Mouse (Mus musculus) forebrain, postnatal 0 days (tissue): Measurements from ENCODE around the gene Zdhhc7. TPM values are rescaled to one million over a fixed set of nuclear protein-coding genes. Genes with fewer than 3 reads are reported as not detected.

ENCODE experiments used
- ATAC-seq: fragments of 200-750 bp; cut with Nextera tagmentation; 2 replicates; pipeline ENCODE4 v1.8.0; 2017; ENCODE audit warnings: mild to moderate bottlenecking, moderate library complexity
- DNase-seq: peaks from one replicate; pipeline ENCODE4 v3.0.0-alpha.2; 2015
- H3K27ac ChIP-seq: fragments of 300-500 bp; sonication (generic); 2 replicates; pipeline ENCODE4 v1.5.1; 2014; ENCODE audit warnings: low read depth, mild to moderate bottlenecking, antibody characterized with exemption, low read length, moderate library complexity, mixed read lengths
- H3K27me3 ChIP-seq: fragments of 300-500 bp; sonication (generic); 2 replicates; pipeline ENCODE4 v1.6.1; 2014; ENCODE audit warnings: mild to moderate bottlenecking, low read length, mixed read lengths; ENCODE audit not compliant: insufficient read depth
- H3K36me3 ChIP-seq: fragments of 300-500 bp; sonication (generic); 2 replicates; pipeline ENCODE4 v1.6.1; 2014; ENCODE audit warnings: mild to moderate bottlenecking, moderate library complexity; ENCODE audit not compliant: insufficient read depth
- H3K4me1 ChIP-seq: fragments of 300-500 bp; sonication (generic); 2 replicates; pipeline ENCODE4 v1.6.1; 2014; ENCODE audit warnings: antibody characterized with exemption; ENCODE audit not compliant: insufficient read depth
- H3K4me2 ChIP-seq: fragments of 300-500 bp; sonication (generic); 2 replicates; pipeline ENCODE4 v1.6.1; 2014; ENCODE audit warnings: low read depth, mild to moderate bottlenecking, moderate library complexity
- H3K4me3 ChIP-seq: fragments of 300-500 bp; sonication (generic); 2 replicates; pipeline ENCODE4 v1.5.1; 2014; ENCODE audit warnings: low read depth, low read length, mixed read lengths
- H3K9ac ChIP-seq: fragments of 300-500 bp; sonication (generic); 2 replicates; pipeline ENCODE4 v1.6.1; 2014; ENCODE audit warnings: mild to moderate bottlenecking
- H3K9me3 ChIP-seq: fragments of 300-500 bp; sonication (generic); 2 replicates; pipeline ENCODE4 v1.6.1; 2016; ENCODE audit warnings: low read length
- CTCF ChIP-seq: sonication (generic); IDR thresholded peaks from 2 replicates; pipeline ENCODE4 v1.5.1; 2016; ENCODE audit warnings: antibody characterized with exemption, control low read depth, low read depth
- WGBS: fragments of 180-500 bp; shearing (Covaris S2); extraction: QIAGEN DNeasy Blood & Tissue Kit; methylation state at CpG from one replicate; pipeline ENCODE4 v1.1.7; 2014; 5-methylcytosine and 5-hydroxymethylcytosine counted together
- polyA plus RNA-seq: library from polyadenylated mRNA; unstranded; fragments of >200 nt; fragmentation: Nextera tagmentation; extraction: Ambion mirVana; gene quantifications from 2 replicates; pipeline ENCODE4 v1.2.1, GENCODE M21; 2015
- total RNA-seq: library from RNA; depleted of rRNA; stranded (reverse); fragments of >200 nt; gene quantifications from 2 replicates; pipeline ENCODE4 v1.2.3, GENCODE M21; 2014

The Zdhhc7 gene
- total and polyA plus RNA-seq, 2 experiments from 2014 or later, result 25.3 to 37.6 TPM

DNA sequence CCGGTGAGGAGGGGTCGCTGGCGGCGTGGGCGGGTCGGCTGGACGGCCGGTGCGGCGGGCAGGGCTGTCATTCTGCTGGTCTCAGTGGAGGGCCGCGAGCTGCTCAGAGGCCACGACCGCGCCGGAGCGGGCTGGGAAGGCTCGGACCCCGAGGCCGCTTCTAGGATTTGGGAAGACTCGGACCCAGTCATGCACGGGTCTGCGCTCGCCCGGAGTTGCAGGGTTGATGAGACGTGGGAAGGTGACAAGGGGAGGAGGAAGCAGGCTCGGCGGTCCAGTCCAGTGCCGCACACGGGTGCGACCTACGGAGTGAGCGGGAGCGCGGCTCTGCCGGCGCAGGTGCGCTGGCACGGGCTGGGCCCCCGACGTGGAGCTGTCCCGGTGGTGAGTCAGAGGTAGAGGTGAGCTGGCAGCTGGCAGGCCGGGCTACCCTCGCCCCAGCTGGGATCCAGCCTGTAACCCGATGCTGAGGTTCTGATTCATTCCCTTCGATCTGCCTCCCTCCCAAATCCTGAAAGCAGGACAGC, 13.1 kb upstream of the Zdhhc7 start:
- peak overlapping the region; percentile 79 for H3K27ac ChIP-seq
- no peaks in the 10 kb centered on the region for H3K36me3 ChIP-seq
- peak overlapping the region; percentile 84 for H3K9ac ChIP-seq
- 1% methylated on average over 46 of the region's 46 CpGs for WGBS
- ATAC-seq, result peak; percentile 25; the same call in 1 of the 2 replicates
- no peak for TF ChIP-seq CTCF
- no peaks in the 10 kb centered on the region for H3K27me3 ChIP-seq
- peak overlapping the region; percentile 77 for H3K4me2 ChIP-seq
- DNase-seq, result no peak
- no peaks in the 10 kb centered on the region for H3K9me3 ChIP-seq
- H3K4me3 ChIP-seq, result peak overlapping the region; percentile 84
- H3K4me1 ChIP-seq, result no peaks in the 10 kb centered on the region

- H3K4me3 ChIP-seq, result peak within 1 kb of the TSS; percentile 84
- DNase-seq (peak; percentile 100), ATAC-seq (peak; percentile 97)
- peak within 1 kb of the TSS; percentile 84 for H3K4me2 ChIP-seq
- peak within 1 kb of the TSS; percentile 84 for H3K9ac ChIP-seq
- H3K4me1 ChIP-seq, result no peaks in the 10 kb centered on the region
- no peaks in the 10 kb centered on the region for H3K9me3 ChIP-seq
- no peaks in the 10 kb centered on the region for H3K36me3 ChIP-seq
- H3K27me3 ChIP-seq, result no peaks in the 10 kb centered on the region
- under 1% methylated on average over 61 of the region's 61 CpGs for WGBS
- peak; percentile 57; the same call in 1 of the 2 replicates for TF ChIP-seq CTCF
- H3K27ac ChIP-seq, result peak within 1 kb of the TSS; percentile 79
Measured at GRCm38 (mm10) chr8:120113758-120114255, 12.5 kb upstream of the Zdhhc7 start, which contains the start of gene 6430548M08Rik. TSS of gene 6430548M08Rik (plus strand) at chr8:120114152.

DNA sequence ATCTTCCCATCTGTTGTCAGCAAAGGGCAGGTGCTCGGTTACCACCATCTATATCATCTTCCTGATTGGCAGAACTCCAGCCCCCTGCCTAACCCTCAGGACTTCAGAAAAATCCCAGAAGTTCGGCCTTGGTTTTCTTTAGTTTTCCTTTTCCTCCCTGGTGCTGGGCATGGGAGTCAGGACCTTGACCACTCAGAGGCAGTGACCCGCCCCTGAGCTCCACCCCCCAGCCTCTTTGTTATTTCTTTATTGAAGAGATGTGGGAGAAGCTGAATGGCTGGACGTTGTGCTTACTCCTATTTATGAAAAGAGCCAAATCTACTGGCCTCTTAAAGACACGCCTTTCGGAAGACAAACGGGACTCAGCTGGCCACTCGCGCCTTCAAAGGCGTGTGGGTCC, 12.0 kb upstream of the Zdhhc7 start:
- no peaks in the 10 kb centered on the region for H3K4me1 ChIP-seq
- H3K27ac ChIP-seq, result peak overlapping the region; percentile 78
- peak overlapping the region; percentile 84 for H3K4me3 ChIP-seq
- no peaks in the 10 kb centered on the region for H3K27me3 ChIP-seq
- H3K4me2 ChIP-seq, result peak overlapping the region; percentile 84
- DNase-seq (no peak), ATAC-seq (no peak)
- peak overlapping the region; percentile 63 for H3K9ac ChIP-seq
- 4% methylated on average over 10 of the region's 10 CpGs for WGBS
- no peaks in the 10 kb centered on the region for H3K36me3 ChIP-seq
- H3K9me3 ChIP-seq, result no peaks in the 10 kb centered on the region
- TF ChIP-seq CTCF, result no peak

- Histone ChIP-seq H3K36me3 (no peaks in the 10 kb centered on the region), H3K9ac (no peak overlapping the region), H3K27me3 (no peaks in the 10 kb centered on the region), H3K9me3 (no peaks in the 10 kb centered on the region), H3K4me1 (no peaks in the 10 kb centered on the region), H3K4me3 (no peak overlapping the region), H3K27ac (no peak overlapping the region), H3K4me2 (no peak overlapping the region)
- no peak for TF ChIP-seq CTCF
- no peak for ATAC-seq
- 93% methylated on average over 5 of the region's 5 CpGs for WGBS
- no peak for DNase-seq
Measured at GRCm38 (mm10) chr8:120112535-120112934, 11.3 kb upstream of the Zdhhc7 start.

DNA sequence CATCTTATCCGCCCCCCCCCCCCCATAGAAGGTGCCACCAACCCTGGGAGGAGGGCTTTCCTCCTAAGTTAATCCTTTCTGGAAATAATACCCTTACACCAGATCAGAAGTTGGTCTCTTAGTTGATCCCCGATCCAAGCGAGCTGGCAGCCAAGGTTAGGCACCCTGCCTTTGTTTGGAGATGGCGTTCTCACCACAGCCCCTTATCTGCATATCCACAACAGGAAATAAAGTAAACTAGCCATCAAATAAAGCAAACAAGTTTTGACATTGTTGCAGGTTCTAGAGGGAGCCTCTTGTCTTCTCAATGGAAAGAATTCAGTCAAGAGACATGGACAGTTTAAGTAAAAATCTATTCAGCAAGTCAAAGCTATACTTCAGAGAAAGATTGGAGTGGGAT, 10.1 kb upstream of the Zdhhc7 start:
- no peak for TF ChIP-seq CTCF
- H3K27ac ChIP-seq, result no peak overlapping the region
- WGBS, result 55% methylated on average over 4 of the region's 4 CpGs
- H3K9me3 ChIP-seq, result no peaks in the 10 kb centered on the region
- no peak overlapping the region for H3K4me3 ChIP-seq
- no peaks in the 10 kb centered on the region for H3K36me3 ChIP-seq
- H3K9ac ChIP-seq, result no peak overlapping the region
- no peaks in the 10 kb centered on the region for H3K27me3 ChIP-seq
- H3K4me2 ChIP-seq, result no peak overlapping the region
- ATAC-seq (no peak), DNase-seq (no peak)
- no peaks in the 10 kb centered on the region for H3K4me1 ChIP-seq

DNA sequence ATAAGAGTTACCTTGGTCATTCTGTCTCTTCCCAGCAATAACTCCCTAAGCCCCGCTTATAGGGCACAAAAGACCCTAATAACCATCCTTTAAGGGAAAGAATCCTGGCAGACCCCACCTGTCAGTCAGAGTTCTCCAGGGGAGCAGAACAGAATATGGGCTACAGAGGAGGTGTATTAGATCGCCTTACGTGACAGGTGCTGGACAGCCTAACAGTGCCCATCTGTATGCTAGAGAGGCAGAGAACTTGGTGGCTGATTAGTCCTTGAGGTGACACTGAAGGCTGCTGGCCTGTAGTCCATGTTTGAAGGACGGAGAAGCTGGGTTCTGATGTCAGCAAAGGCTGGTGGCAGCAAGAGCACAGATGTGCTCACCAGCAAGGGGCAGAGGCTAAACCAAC, 9.7 kb upstream of the Zdhhc7 start:
- no peak overlapping the region for H3K27ac ChIP-seq
- H3K4me2 ChIP-seq, result no peak overlapping the region
- H3K27me3 ChIP-seq, result no peaks in the 10 kb centered on the region
- no peak for DNase-seq
- WGBS, result 81% methylated on average over 4 of the region's 4 CpGs
- H3K4me3 ChIP-seq, result no peak overlapping the region
- no peak overlapping the region for H3K9ac ChIP-seq
- H3K36me3 ChIP-seq, result no peaks in the 10 kb centered on the region
- ATAC-seq, result no peak
- H3K4me1 ChIP-seq, result no peaks in the 10 kb centered on the region
- no peaks in the 10 kb centered on the region for H3K9me3 ChIP-seq
- TF ChIP-seq CTCF, result no peak

- Histone ChIP-seq H3K4me2 (no peak overlapping the region), H3K9ac (no peak overlapping the region), H3K4me3 (no peak overlapping the region), H3K27ac (no peak overlapping the region), H3K9me3 (no peaks in the 10 kb centered on the region), H3K4me1 (no peaks in the 10 kb centered on the region), H3K36me3 (no peaks in the 10 kb centered on the region), H3K27me3 (no peaks in the 10 kb centered on the region)
- TF ChIP-seq CTCF, result no peak
- ATAC-seq (no peak), DNase-seq (no peak)
- WGBS, result 71% methylated on average over 3 of the region's 3 CpGs
Measured at GRCm38 (mm10) chr8:120109149-120109548, 7.9 kb upstream of the Zdhhc7 start.
